Mouse (Mus musculus) limb, embryonic 13.5 days (tissue): ENCODE measurements at regions not wholly inside any gene's neighbourhood (a gene's known extent, or its start where the extent isn't known, plus 50 kb on each side); places are given as distances from the start of the nearest gene placed in this dataset.

Source experiments
- ATAC-seq: fragments of 200-750 bp; cut with Nextera tagmentation; 2 replicates; pipeline ENCODE4 v1.8.0; 2017; ENCODE audit warnings: low read depth, moderate number of reproducible peaks, moderate TSS enrichment; ENCODE audit not compliant: low FRiP score
- H3K27ac ChIP-seq: fragments of 300-500 bp; sonication (generic); 2 replicates; pipeline ENCODE4 v1.5.1; 2015; ENCODE audit warnings: inconsistent platforms, mild to moderate bottlenecking, moderate library complexity
- H3K27me3 ChIP-seq: fragments of 300-500 bp; sonication (generic); 2 replicates; pipeline ENCODE4 v1.6.1; 2015; ENCODE audit warnings: mild to moderate bottlenecking, inconsistent platforms
- H3K36me3 ChIP-seq: fragments of 300-500 bp; sonication (generic); 2 replicates; pipeline ENCODE4 v1.6.1; 2015; ENCODE audit warnings: inconsistent platforms, mild to moderate bottlenecking, moderate library complexity
- H3K4me1 ChIP-seq: fragments of 300-500 bp; sonication (generic); 2 replicates; pipeline ENCODE4 v1.6.1; 2015; ENCODE audit warnings: inconsistent platforms
- H3K4me2 ChIP-seq: fragments of 300-500 bp; sonication (generic); replicated peaks from 2 replicates; pipeline ENCODE4 v1.6.1; 2015; ENCODE audit warnings: inconsistent platforms, mild to moderate bottlenecking, moderate library complexity
- H3K4me3 ChIP-seq: fragments of 300-500 bp; sonication (generic); 2 replicates; pipeline ENCODE4 v1.5.1; 2015; ENCODE audit warnings: moderate library complexity, mild to moderate bottlenecking, inconsistent platforms
- H3K9ac ChIP-seq: fragments of 300-500 bp; sonication (generic); 2 replicates; pipeline ENCODE4 v1.6.1; 2015; ENCODE audit warnings: mild to moderate bottlenecking, inconsistent platforms
- H3K9me3 ChIP-seq: fragments of 300-500 bp; sonication (generic); 2 replicates; pipeline ENCODE4 v1.6.1; 2016; ENCODE audit warnings: inconsistent platforms
- WGBS: fragments of 180-500 bp; shearing (Covaris S2); methylation state at CpG from one replicate; pipeline ENCODE4 v1.1.7; 2015; 5-methylcytosine and 5-hydroxymethylcytosine counted together

- Histone ChIP-seq H3K36me3 (no peaks in the 10 kb centered on the region), H3K27me3 (no peaks in the 10 kb centered on the region), H3K9ac (no peak overlapping the region), H3K4me2 (no peak overlapping the region), H3K4me3 (no peak overlapping the region), H3K9me3 (no peaks in the 10 kb centered on the region), H3K4me1 (no peaks in the 10 kb centered on the region), H3K27ac (no peak overlapping the region)
- no peak for ATAC-seq
- WGBS, result 82% methylated on average over 3 of the region's 3 CpGs
Observed at GRCm38 (mm10) chr16:74730169-74730794, 318.7 kb upstream of the Robo2 start.

- Histone ChIP-seq H3K27me3 (no peaks in the 10 kb centered on the region), H3K9ac (no peak overlapping the region), H3K27ac (no peak overlapping the region), H3K4me3 (no peak overlapping the region), H3K4me1 (no peaks in the 10 kb centered on the region), H3K36me3 (no peaks in the 10 kb centered on the region), H3K9me3 (no peaks in the 10 kb centered on the region), H3K4me2 (no peak overlapping the region)
- WGBS, result 30% methylated on average over 1 of the region's 1 CpGs
- 0 out of 2 replicates have a peak, but pooled peaks have one; percentile 36 for ATAC-seq
Observed at GRCm38 (mm10) chr16:74723217-74723616, 311.6 kb upstream of the Robo2 start.

- H3K9me3 ChIP-seq, result no peaks in the 10 kb centered on the region
- H3K27ac ChIP-seq, result no peak overlapping the region
- no peaks in the 10 kb centered on the region for H3K36me3 ChIP-seq
- no peak overlapping the region for H3K9ac ChIP-seq
- 63% methylated on average over 2 of the region's 2 CpGs for WGBS
- no peak overlapping the region for H3K4me3 ChIP-seq
- no peak overlapping the region for H3K4me2 ChIP-seq
- ATAC-seq, result no peak
- no peaks in the 10 kb centered on the region for H3K27me3 ChIP-seq
- H3K4me1 ChIP-seq, result no peaks in the 10 kb centered on the region
Observed at GRCm38 (mm10) chr16:74718154-74718553, 306.5 kb upstream of the Robo2 start.

- no peaks in the 10 kb centered on the region for H3K9me3 ChIP-seq
- H3K4me3 ChIP-seq, result no peak overlapping the region
- no peak for ATAC-seq
- no peak overlapping the region for H3K9ac ChIP-seq
- no peaks in the 10 kb centered on the region for H3K36me3 ChIP-seq
- no peak overlapping the region for H3K4me2 ChIP-seq
- H3K27me3 ChIP-seq, result no peaks in the 10 kb centered on the region
- H3K4me1 ChIP-seq, result 0 out of 2 replicates have a peak, but pooled peaks cover under 1% of the 10 kb centered on the region
- 80% methylated on average over 1 of the region's 1 CpGs for WGBS
- no peak overlapping the region for H3K27ac ChIP-seq
Observed at GRCm38 (mm10) chr16:74717622-74718021, 306.0 kb upstream of the Robo2 start.

GRCm38 (mm10) chr16:74714950-74715349, 303.3 kb upstream of the Robo2 start:
- ATAC-seq, result no peak
- Histone ChIP-seq H3K27ac (no peak overlapping the region), H3K4me1 (0 out of 2 replicates have a peak, but pooled peaks cover 4% of the 10 kb centered on the region), H3K27me3 (no peaks in the 10 kb centered on the region), H3K4me3 (no peak overlapping the region), H3K4me2 (no peak overlapping the region), H3K36me3 (no peaks in the 10 kb centered on the region), H3K9ac (no peak overlapping the region), H3K9me3 (no peaks in the 10 kb centered on the region)
- WGBS, result 12% methylated on average over 1 of the region's 1 CpGs

- Histone ChIP-seq H3K9me3 (no peaks in the 10 kb centered on the region), H3K27ac (no peak overlapping the region), H3K4me2 (no peak overlapping the region), H3K27me3 (no peaks in the 10 kb centered on the region), H3K4me3 (no peak overlapping the region), H3K36me3 (no peaks in the 10 kb centered on the region), H3K4me1 (0 out of 2 replicates have a peak, but pooled peaks cover 4% of the 10 kb centered on the region), H3K9ac (no peak overlapping the region)
- peak; percentile 59 for ATAC-seq
- 30% methylated on average over 6 of the region's 6 CpGs for WGBS
Observed at GRCm38 (mm10) chr16:74712515-74712914, 300.9 kb upstream of the Robo2 start.

- H3K9me3 ChIP-seq, result no peaks in the 10 kb centered on the region
- H3K27ac ChIP-seq, result no peak overlapping the region
- WGBS, result 82% methylated on average over 3 of the region's 3 CpGs
- H3K36me3 ChIP-seq, result no peaks in the 10 kb centered on the region
- H3K27me3 ChIP-seq, result no peaks in the 10 kb centered on the region
- H3K4me1 ChIP-seq, result no peaks in the 10 kb centered on the region
- ATAC-seq, result no peak
- no peak overlapping the region for H3K4me2 ChIP-seq
- H3K4me3 ChIP-seq, result no peak overlapping the region
- H3K9ac ChIP-seq, result no peak overlapping the region
Observed at GRCm38 (mm10) chr16:74702067-74702466, 290.4 kb upstream of the Robo2 start.

- H3K36me3 ChIP-seq, result no peaks in the 10 kb centered on the region
- WGBS, result 26% methylated on average over 3 of the region's 3 CpGs
- no peaks in the 10 kb centered on the region for H3K27me3 ChIP-seq
- H3K4me1 ChIP-seq, result no peaks in the 10 kb centered on the region
- no peak for ATAC-seq
- H3K27ac ChIP-seq, result no peak overlapping the region
- no peak overlapping the region for H3K4me2 ChIP-seq
- H3K4me3 ChIP-seq, result no peak overlapping the region
- H3K9me3 ChIP-seq, result no peaks in the 10 kb centered on the region
- H3K9ac ChIP-seq, result no peak overlapping the region
Observed at GRCm38 (mm10) chr16:74683371-74683770, 271.7 kb upstream of the Robo2 start.

GRCm38 (mm10) chr16:74675586-74675985, 264.0 kb upstream of the Robo2 start:
- H3K36me3 ChIP-seq, result no peaks in the 10 kb centered on the region
- ATAC-seq, result no peak
- H3K27me3 ChIP-seq, result no peaks in the 10 kb centered on the region
- no peaks in the 10 kb centered on the region for H3K4me1 ChIP-seq
- no peak overlapping the region for H3K4me2 ChIP-seq
- H3K27ac ChIP-seq, result no peak overlapping the region
- H3K9me3 ChIP-seq, result no peaks in the 10 kb centered on the region
- no peak overlapping the region for H3K9ac ChIP-seq
- H3K4me3 ChIP-seq, result no peak overlapping the region

GRCm38 (mm10) chr16:74671466-74671865, 259.8 kb upstream of the Robo2 start:
- Histone ChIP-seq H3K27me3 (no peaks in the 10 kb centered on the region), H3K4me2 (no peak overlapping the region), H3K4me3 (no peak overlapping the region), H3K9ac (no peak overlapping the region), H3K27ac (no peak overlapping the region), H3K9me3 (no peaks in the 10 kb centered on the region), H3K36me3 (no peaks in the 10 kb centered on the region), H3K4me1 (no peaks in the 10 kb centered on the region)
- no peak for ATAC-seq
- WGBS, result 57% methylated on average over 3 of the region's 3 CpGs

- ATAC-seq, result no peak
- H3K36me3 ChIP-seq, result no peaks in the 10 kb centered on the region
- H3K4me1 ChIP-seq, result no peaks in the 10 kb centered on the region
- WGBS, result 70% methylated on average over 1 of the region's 1 CpGs
- H3K27ac ChIP-seq, result no peak overlapping the region
- H3K9ac ChIP-seq, result no peak overlapping the region
- no peak overlapping the region for H3K4me3 ChIP-seq
- no peak overlapping the region for H3K4me2 ChIP-seq
- no peaks in the 10 kb centered on the region for H3K27me3 ChIP-seq
- no peaks in the 10 kb centered on the region for H3K9me3 ChIP-seq
Observed at GRCm38 (mm10) chr16:74664337-74664736, 252.7 kb upstream of the Robo2 start.

- no peak overlapping the region for H3K4me3 ChIP-seq
- 72% methylated on average over 3 of the region's 3 CpGs for WGBS
- no peaks in the 10 kb centered on the region for H3K36me3 ChIP-seq
- H3K9me3 ChIP-seq, result no peaks in the 10 kb centered on the region
- no peak overlapping the region for H3K9ac ChIP-seq
- no peaks in the 10 kb centered on the region for H3K27me3 ChIP-seq
- H3K27ac ChIP-seq, result no peak overlapping the region
- ATAC-seq, result no peak
- H3K4me2 ChIP-seq, result no peak overlapping the region
- no peaks in the 10 kb centered on the region for H3K4me1 ChIP-seq
Observed at GRCm38 (mm10) chr16:74651244-74651643, 239.6 kb upstream of the Robo2 start.

- Histone ChIP-seq H3K36me3 (no peaks in the 10 kb centered on the region), H3K27me3 (no peaks in the 10 kb centered on the region), H3K27ac (no peak overlapping the region), H3K4me2 (no peak overlapping the region), H3K4me3 (no peak overlapping the region), H3K4me1 (no peaks in the 10 kb centered on the region), H3K9me3 (no peaks in the 10 kb centered on the region), H3K9ac (no peak overlapping the region)
- no peak for ATAC-seq
- WGBS, result 86% methylated on average over 2 of the region's 2 CpGs
Observed at GRCm38 (mm10) chr16:74649207-74649606, 237.6 kb upstream of the Robo2 start.
